Mouse (Mus musculus) cortical plate, adult 2 months (tissue): ENCODE data around the gene Srsf10.
A peak's percentile ranks its signal among the peaks of the same experiment; 100 is the strongest.

Experiments used
- CTCF ChIP-seq: fragments of 200-500 bp; IDR thresholded peaks from 2 replicates; pipeline ENCODE4 v1.5.1; 2011; ENCODE audit warnings: mild to moderate bottlenecking, control low read depth, low read length; ENCODE audit not compliant: insufficient read depth; ENCODE audit errors: extremely low read depth
- POLR2A ChIP-seq: fragments of 200-500 bp; IDR thresholded peaks from 2 replicates; pipeline ENCODE4 v1.6.1; 2011; ENCODE audit warnings: mild to moderate bottlenecking, low read length, control low read depth; ENCODE audit not compliant: insufficient read depth; ENCODE audit errors: extremely low read depth

DNA sequence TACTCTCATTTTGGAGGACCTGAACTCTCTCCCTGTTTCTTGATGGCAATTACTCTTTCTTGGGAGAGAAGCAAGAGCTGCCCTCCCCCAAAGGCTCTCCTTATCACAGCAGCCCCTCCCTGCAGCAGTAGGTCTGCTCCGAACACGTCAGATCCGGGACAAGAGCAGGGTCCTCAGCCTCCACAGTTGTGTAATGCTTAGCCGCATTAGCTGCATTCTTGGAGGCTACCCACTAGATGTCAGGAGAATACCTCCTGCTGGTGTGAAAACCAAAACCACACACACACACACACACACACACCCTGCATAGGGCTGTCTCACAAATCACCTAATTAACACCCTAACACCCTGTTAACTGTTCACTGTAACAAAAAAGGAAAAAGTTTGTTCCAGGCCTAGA lies 37.3 kb downstream of the Srsf10 start:
- TF ChIP-seq POLR2A (no peak), CTCF (0 out of 2 replicates have a peak, but pooled peaks have one; percentile 0)
